Mouse (Mus musculus) lung, embryonic 16.5 days (tissue): ENCODE measurements at regions not wholly inside any gene's neighbourhood (a gene's known extent, or its start where the extent isn't known, plus 50 kb on each side); places are given as distances from the start of the nearest gene placed in this dataset.

Source experiments
- ATAC-seq: fragments of 200-750 bp; cut with Nextera tagmentation; 2 replicates; pipeline ENCODE4 v1.8.0; 2017; ENCODE audit warnings: low read depth, mild to moderate bottlenecking, moderate library complexity
- H3K27ac ChIP-seq: fragments of 300-500 bp; sonication (generic); 2 replicates; pipeline ENCODE4 v1.5.1; 2014; ENCODE audit warnings: mild to moderate bottlenecking, control low read depth, low read length
- H3K27me3 ChIP-seq: fragments of 300-500 bp; sonication (generic); 2 replicates; pipeline ENCODE4 v1.6.1; 2014; ENCODE audit warnings: low read depth, low read length, mixed read lengths; ENCODE audit not compliant: control insufficient read depth, insufficient read depth
- H3K36me3 ChIP-seq: fragments of 300-500 bp; sonication (generic); 2 replicates; pipeline ENCODE4 v1.6.1; 2014; ENCODE audit warnings: low read length; ENCODE audit not compliant: control insufficient read depth, insufficient read depth
- H3K4me1 ChIP-seq: fragments of 300-500 bp; sonication (generic); replicated peaks from 2 replicates; pipeline ENCODE4 v1.6.1; 2014; ENCODE audit warnings: low read length, mixed read lengths; ENCODE audit not compliant: control insufficient read depth, insufficient read depth
- H3K4me2 ChIP-seq: fragments of 300-500 bp; sonication (generic); 2 replicates; pipeline ENCODE4 v1.6.1; 2014; ENCODE audit warnings: low read depth, low read length, control low read depth
- H3K4me3 ChIP-seq: fragments of 300-500 bp; sonication (generic); 2 replicates; pipeline ENCODE4 v1.5.1; 2014; ENCODE audit warnings: mild to moderate bottlenecking, low read length, control low read depth
- H3K9ac ChIP-seq: fragments of 300-500 bp; sonication (generic); 2 replicates; pipeline ENCODE4 v1.6.1; 2014; ENCODE audit warnings: low read length, control low read depth
- H3K9me3 ChIP-seq: fragments of 300-500 bp; sonication (generic); 2 replicates; pipeline ENCODE4 v1.6.1; 2016; ENCODE audit warnings: low read length; ENCODE audit not compliant: control insufficient read depth
- WGBS: fragments of 180-500 bp; shearing (Covaris S2); extraction: QIAGEN DNeasy Blood & Tissue Kit; methylation state at CpG from one replicate; pipeline ENCODE4 v1.1.7; 2014; 5-methylcytosine and 5-hydroxymethylcytosine counted together

DNA sequence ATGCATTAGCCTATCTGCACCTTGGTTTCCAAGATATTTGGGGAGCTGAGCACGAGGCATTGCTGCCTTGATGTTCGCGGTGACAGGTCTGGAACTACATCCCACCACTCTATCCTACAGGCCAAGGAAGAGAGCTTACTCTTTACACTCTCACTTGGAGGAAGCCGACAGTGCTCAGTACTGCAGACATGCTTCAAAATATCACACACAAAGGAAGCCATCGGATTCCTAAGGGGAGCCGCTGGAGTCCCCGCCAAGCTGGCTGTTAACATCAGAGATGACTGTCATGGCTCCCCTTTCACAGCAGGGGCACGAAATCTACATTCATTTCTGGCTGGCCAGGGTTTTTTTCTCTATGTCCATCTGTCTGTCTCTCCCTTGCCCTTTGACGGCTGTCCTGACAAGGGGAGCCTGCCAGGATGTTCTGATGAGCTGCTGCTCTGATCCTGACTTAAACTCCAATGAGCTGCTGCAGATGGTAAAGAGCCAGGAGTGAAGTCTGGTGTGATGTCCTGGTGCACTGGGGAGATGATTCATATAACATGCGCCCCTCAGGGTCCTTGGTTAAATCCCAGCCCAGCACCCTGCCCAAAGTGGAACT lies 425.6 kb downstream of the Ccdc171 start:
- 57% methylated on average over 10 of the region's 10 CpGs for WGBS
- H3K4me3 ChIP-seq: no peak overlapping the region
- ATAC-seq: peak; percentile 75
- H3K4me1 ChIP-seq: peaks cover 6% of the 10 kb centered on the region
- no peak overlapping the region for H3K4me2 ChIP-seq
- no peaks in the 10 kb centered on the region for H3K27me3 ChIP-seq
- H3K27ac ChIP-seq: peak overlapping the region; percentile 27; the same call in 1 of the 2 replicates
- no peak overlapping the region for H3K9ac ChIP-seq
- H3K9me3 ChIP-seq: no peaks in the 10 kb centered on the region
- no peaks in the 10 kb centered on the region for H3K36me3 ChIP-seq

DNA sequence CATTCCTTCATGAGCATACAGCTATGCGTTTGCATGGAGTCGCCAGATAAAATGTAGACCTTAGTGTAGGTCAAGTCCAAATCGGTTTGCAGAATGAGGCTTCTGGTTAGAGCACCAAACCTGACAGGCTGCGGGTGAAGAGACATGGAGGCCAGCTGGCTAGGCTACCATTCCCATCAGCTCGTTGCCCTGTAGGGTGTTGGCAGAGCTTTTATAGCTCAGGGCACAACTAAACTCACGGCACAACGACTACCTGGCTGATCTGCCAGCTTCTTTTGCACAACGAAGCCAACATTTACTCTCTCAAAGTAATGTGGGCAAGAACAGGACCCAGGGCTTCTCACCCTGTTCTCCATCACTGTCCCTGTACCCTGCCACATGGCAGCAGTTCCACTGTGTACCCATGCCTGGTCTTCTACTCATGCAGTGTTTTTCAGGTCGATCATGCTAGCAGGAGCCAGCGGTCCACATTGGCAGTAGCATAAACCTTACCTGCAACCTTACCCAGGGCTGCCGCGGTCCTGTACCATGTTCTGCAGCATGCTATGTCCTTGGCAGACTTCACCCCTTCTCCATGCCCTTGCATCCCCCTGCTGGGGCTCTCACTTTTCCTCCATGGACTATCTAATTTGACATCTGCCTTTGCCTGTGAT lies 431.0 kb downstream of the Ccdc171 start:
- no peak for ATAC-seq
- WGBS: 79% methylated on average over 12 of the region's 12 CpGs

GRCm38 (mm10) chr4:83957217-83957692 lies 431.9 kb downstream of the Ccdc171 start:
- ATAC-seq: no peak
- WGBS: 49% methylated on average over 5 of the region's 5 CpGs
- Histone ChIP-seq H3K9ac (no peak overlapping the region), H3K27ac (no peak overlapping the region), H3K9me3 (no peaks in the 10 kb centered on the region), H3K4me2 (no peak overlapping the region), H3K4me1 (no peaks in the 10 kb centered on the region), H3K27me3 (no peaks in the 10 kb centered on the region), H3K4me3 (no peak overlapping the region), H3K36me3 (no peaks in the 10 kb centered on the region)

More for the DNA sequence above, 431.0 kb downstream of the Ccdc171 start:
- Histone ChIP-seq H3K4me2 (no peak overlapping the region), H3K9ac (no peak overlapping the region), H3K4me3 (no peak overlapping the region), H3K27ac (no peak overlapping the region), H3K9me3 (no peaks in the 10 kb centered on the region), H3K36me3 (no peaks in the 10 kb centered on the region), H3K27me3 (no peaks in the 10 kb centered on the region), H3K4me1 (peaks cover 2% of the 10 kb centered on the region; the same call in 1 of the 2 replicates)

GRCm38 (mm10) chr4:83966898-83967297 lies 441.6 kb downstream of the Ccdc171 start:
- no peak for ATAC-seq
- 87% methylated on average over 1 of the region's 1 CpGs for WGBS
- no peaks in the 10 kb centered on the region for H3K4me1 ChIP-seq
- no peaks in the 10 kb centered on the region for H3K36me3 ChIP-seq
- H3K27ac ChIP-seq: no peak overlapping the region
- no peaks in the 10 kb centered on the region for H3K27me3 ChIP-seq
- no peak overlapping the region for H3K9ac ChIP-seq
- no peak overlapping the region for H3K4me3 ChIP-seq
- no peak overlapping the region for H3K4me2 ChIP-seq
- H3K9me3 ChIP-seq: no peaks in the 10 kb centered on the region

DNA sequence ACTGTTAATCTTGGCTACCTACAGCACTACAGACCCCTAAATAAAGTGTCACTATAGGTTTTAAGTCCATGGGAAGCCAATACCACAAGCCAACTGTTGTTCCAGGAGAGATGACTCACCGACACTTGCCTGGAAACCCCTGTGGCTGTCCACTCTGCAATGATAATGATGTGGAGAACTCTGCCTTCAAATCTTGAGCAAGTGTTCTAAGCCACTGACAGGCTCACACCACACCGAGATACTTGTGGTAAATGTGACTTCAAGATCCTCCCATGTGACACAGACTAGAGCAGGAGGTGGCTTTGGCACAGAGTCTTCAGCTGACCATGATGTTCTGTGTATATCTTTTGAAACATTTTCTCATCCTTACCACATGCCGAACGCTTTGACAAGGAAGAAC lies 447.8 kb downstream of the Ccdc171 start:
- no peak overlapping the region for H3K27ac ChIP-seq
- no peak overlapping the region for H3K4me2 ChIP-seq
- H3K4me1 ChIP-seq: peaks cover 8% of the 10 kb centered on the region
- H3K4me3 ChIP-seq: no peak overlapping the region
- ATAC-seq: no peak
- 74% methylated on average over 4 of the region's 4 CpGs for WGBS
- H3K9me3 ChIP-seq: no peaks in the 10 kb centered on the region
- no peaks in the 10 kb centered on the region for H3K36me3 ChIP-seq
- no peak overlapping the region for H3K9ac ChIP-seq
- no peaks in the 10 kb centered on the region for H3K27me3 ChIP-seq

DNA sequence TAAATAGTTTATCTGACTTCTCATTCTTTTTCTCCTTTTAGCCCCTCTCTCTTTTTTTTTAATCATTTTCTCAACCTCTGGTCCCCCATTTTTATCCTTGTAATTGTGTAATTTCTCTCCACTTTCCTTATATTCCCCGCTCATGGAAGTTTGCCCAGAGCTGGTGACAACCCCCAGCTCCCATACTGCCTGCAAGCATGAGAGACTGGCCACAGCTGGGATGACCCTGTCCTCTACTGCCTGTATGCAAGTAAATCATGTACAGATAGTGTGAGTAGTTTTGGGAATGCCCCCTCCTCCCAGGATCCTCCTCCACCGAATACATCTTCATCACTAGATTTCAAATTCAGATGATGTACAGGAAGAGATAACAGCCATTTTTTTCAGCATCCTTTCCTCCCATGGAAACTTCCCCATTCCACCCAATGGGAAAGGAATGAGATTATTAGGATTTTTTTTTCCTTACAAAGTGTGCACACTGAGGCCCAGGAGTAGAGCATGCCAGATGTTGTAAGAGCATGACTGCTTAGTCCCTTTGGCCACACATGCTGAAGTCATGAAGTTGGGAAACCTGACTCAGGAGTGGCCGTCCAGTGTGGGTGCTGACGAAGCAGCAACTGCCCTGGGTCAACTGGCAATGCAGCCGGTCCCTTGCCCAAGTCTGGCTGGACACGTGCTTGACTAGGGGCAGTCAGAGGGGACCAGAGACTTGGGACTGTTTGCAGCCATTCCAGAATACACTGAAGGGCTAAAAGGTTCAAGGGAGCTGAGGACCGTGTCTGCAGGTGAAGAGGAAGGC lies 449.1 kb downstream of the Ccdc171 start:
- WGBS: 39% methylated on average over 7 of the region's 7 CpGs
- ATAC-seq: peak; percentile 79
- H3K4me2 ChIP-seq: no peak overlapping the region
- H3K9me3 ChIP-seq: no peaks in the 10 kb centered on the region
- H3K9ac ChIP-seq: no peak overlapping the region
- H3K27me3 ChIP-seq: no peaks in the 10 kb centered on the region
- H3K4me1 ChIP-seq: peaks cover 8% of the 10 kb centered on the region
- no peak overlapping the region for H3K4me3 ChIP-seq
- H3K27ac ChIP-seq: no peak overlapping the region
- no peaks in the 10 kb centered on the region for H3K36me3 ChIP-seq

GRCm38 (mm10) chr4:83975569-83975968 lies 450.2 kb downstream of the Ccdc171 start:
- Histone ChIP-seq H3K4me2 (no peak overlapping the region), H3K4me3 (no peak overlapping the region), H3K9me3 (no peaks in the 10 kb centered on the region), H3K27ac (no peak overlapping the region), H3K9ac (no peak overlapping the region), H3K4me1 (peaks cover 8% of the 10 kb centered on the region), H3K27me3 (no peaks in the 10 kb centered on the region), H3K36me3 (no peaks in the 10 kb centered on the region)
- ATAC-seq: no peak
- 48% methylated on average over 5 of the region's 5 CpGs for WGBS

DNA sequence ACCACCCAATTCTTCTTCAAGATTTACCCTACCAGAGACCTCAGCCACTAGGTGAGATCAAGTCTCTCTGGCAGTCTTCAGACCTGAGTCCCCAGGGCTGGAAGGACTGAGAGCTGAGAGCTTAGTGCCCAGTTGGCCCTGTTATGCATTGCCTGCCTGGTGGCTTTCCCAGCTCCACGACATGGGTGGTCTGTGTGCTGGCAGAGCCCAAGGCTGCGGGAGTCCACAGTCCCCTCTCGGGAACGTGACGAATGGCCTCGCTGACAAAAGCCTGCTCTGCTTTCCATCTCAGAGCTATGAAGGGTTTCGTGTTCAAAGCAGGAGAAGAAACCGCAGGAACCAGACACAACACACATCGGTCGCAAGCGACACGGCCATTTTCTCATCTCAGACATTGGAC lies 450.7 kb downstream of the Ccdc171 start:
- H3K4me1 ChIP-seq: peaks cover 8% of the 10 kb centered on the region
- no peak overlapping the region for H3K4me2 ChIP-seq

GRCm38 (mm10) chr4:83979088-83979487 lies 453.7 kb downstream of the Ccdc171 start:
- Histone ChIP-seq H3K9me3 (no peaks in the 10 kb centered on the region), H3K9ac (no peak overlapping the region), H3K4me2 (no peak overlapping the region), H3K4me3 (no peak overlapping the region), H3K27ac (no peak overlapping the region), H3K36me3 (no peaks in the 10 kb centered on the region), H3K4me1 (peaks cover 8% of the 10 kb centered on the region), H3K27me3 (no peaks in the 10 kb centered on the region)
- ATAC-seq: no peak
- 40% methylated on average over 4 of the region's 4 CpGs for WGBS

More for the DNA sequence above, 450.7 kb downstream of the Ccdc171 start:
- H3K9me3 ChIP-seq: no peaks in the 10 kb centered on the region
- no peaks in the 10 kb centered on the region for H3K36me3 ChIP-seq
- WGBS: 39% methylated on average over 12 of the region's 12 CpGs
- H3K9ac ChIP-seq: no peak overlapping the region
- H3K27ac ChIP-seq: no peak overlapping the region
- ATAC-seq: peak; percentile 66
- no peaks in the 10 kb centered on the region for H3K27me3 ChIP-seq
- no peak overlapping the region for H3K4me3 ChIP-seq
